Comparison of ENCODE assay signal across 35 mouse cellular contexts in genomic region chrX:169758001-169758400, GRCm38 (mm10). TPM values are rescaled to one million over a fixed set of nuclear protein-coding genes. Genes with fewer than 3 reads are reported as not detected.
"Had no signal": no experiment of that assay in that cellular context is flagged by ENCODE, and none has a peak within 500 bp of the region (broad histone marks: within the 10 kb centered on the region; RNA-seq: fewer than 3 reads in every experiment).

No protein-coding gene starts in this region.

- H3K27ac ChIP-seq: gastrocnemius, adult 2 months; heart, embryonic 15.5 days; hindbrain, embryonic 10.5 days; hindbrain, embryonic 12.5 days; hindbrain, embryonic 15.5 days; intestine, embryonic 15.5 days; layer of hippocampus, adult 2 months; left cerebral cortex, adult 2 months; limb, embryonic 10.5 days; limb, embryonic 12.5 days; liver, embryonic 13.5 days; liver, embryonic 15.5 days had no signal

- H3K9me3 ChIP-seq: heart, embryonic 12.5 days; heart, embryonic 15.5 days; hindbrain, embryonic 10.5 days; hindbrain, embryonic 12.5 days; hindbrain, embryonic 15.5 days; intestine, embryonic 15.5 days; limb, embryonic 10.5 days; limb, embryonic 12.5 days; liver, embryonic 13.5 days; liver, embryonic 15.5 days had no signal

- H3K4me1 ChIP-seq: heart, embryonic 15.5 days; hindbrain, embryonic 10.5 days; hindbrain, embryonic 12.5 days; hindbrain, embryonic 15.5 days; intestine, embryonic 15.5 days; limb, embryonic 10.5 days; limb, embryonic 12.5 days; liver, embryonic 13.5 days; liver, embryonic 15.5 days had no signal

- H3K4me3 ChIP-seq: gastrocnemius, adult 2 months; heart, embryonic 12.5 days; heart, embryonic 15.5 days; hindbrain, embryonic 10.5 days; hindbrain, embryonic 12.5 days; hindbrain, embryonic 15.5 days; intestine, embryonic 15.5 days; layer of hippocampus, adult 2 months; left cerebral cortex, adult 2 months; limb, embryonic 10.5 days; limb, embryonic 12.5 days; liver, embryonic 13.5 days; liver, embryonic 15.5 days had no signal

- H3K4me2 ChIP-seq: heart, embryonic 12.5 days; heart, embryonic 15.5 days; hindbrain, embryonic 12.5 days; hindbrain, embryonic 15.5 days; intestine, embryonic 15.5 days; limb, embryonic 12.5 days; liver, embryonic 11.5 days; liver, embryonic 13.5 days; liver, embryonic 15.5 days had no signal

- H3K27me3 ChIP-seq: heart, embryonic 12.5 days; heart, embryonic 15.5 days; intestine, embryonic 15.5 days; liver, embryonic 13.5 days; liver, embryonic 15.5 days had no signal

- H3K36me3 ChIP-seq: heart, embryonic 12.5 days; heart, embryonic 15.5 days; hindbrain, embryonic 10.5 days; hindbrain, embryonic 12.5 days; hindbrain, embryonic 15.5 days; intestine, embryonic 15.5 days; limb, embryonic 10.5 days; limb, embryonic 12.5 days; liver, embryonic 13.5 days; liver, embryonic 15.5 days had no signal

- H3K9ac ChIP-seq: heart, embryonic 12.5 days; heart, embryonic 15.5 days; hindbrain, embryonic 12.5 days; hindbrain, embryonic 15.5 days; intestine, embryonic 15.5 days; limb, embryonic 12.5 days; liver, embryonic 13.5 days; liver, embryonic 15.5 days had no signal

- DNase-seq: gastrocnemius, adult 2 months; gastrocnemius, postnatal 10 days; gastrocnemius, postnatal 25 days; heart, adult 18-20 months; heart, postnatal 10 days; heart, postnatal 36 days; kidney, adult 18-20 months; kidney, adult 8-10 months; kidney, postnatal 10 days; kidney, postnatal 25 days; kidney, postnatal 4 days; liver; liver, embryonic 13.5 days had no signal

- ATAC-seq: inflammation-experienced regulatory T-cells, adult 6 months; intestine, embryonic 15.5 days; intestine, postnatal 0 days had no signal

RNA-seq across cellular contexts. Expression of gene 4933400A11Rik, which starts 21.4 kb away (rescaled TPM):
- total RNA-seq: gastrocnemius, adult 2 months; gastrocnemius, postnatal 10 days; gastrocnemius, postnatal 25 days; gastrocnemius, postnatal 4 days; granulocyte monocyte progenitor cell, adult 5-6 weeks; heart, adult 18-20 months; heart, postnatal 10 days; heart, postnatal 36 days; layer of hippocampus, adult 2 months; layer of hippocampus, postnatal 10 days; layer of hippocampus, postnatal 25 days; left cerebral cortex, adult 2 months; left cerebral cortex, postnatal 14 days; left cerebral cortex, postnatal 36 days had no signal
- polyA plus RNA-seq: hindbrain, embryonic 10.5 days; inflammation-experienced regulatory T-cells, adult 6 months; intestine, postnatal 0 days; kidney, embryonic 14.5 days; kidney, embryonic 16.5 days; limb, embryonic 10.5 days; limb, embryonic 12.5 days; liver, embryonic 11.5 days; liver, embryonic 13.5 days; liver, embryonic 15.5 days had no signal
